Mouse (Mus musculus): ENCODE results near the gene Fbxo9. TPM values are rescaled to one million over a fixed set of nuclear protein-coding genes. Genes with fewer than 3 reads are reported as not detected.
"Not testable (repeated sequence)": the region's sequence is repeated elsewhere in the genome, so short reads cannot be mapped to it uniquely, and the experiment has no call there.

Fbxo9 gene
- polyA plus RNA-seq, 1 experiment, result 124 TPM

GRCm38 (mm10) chr9:78073713-78074340 is 35.0 kb downstream of the Fbxo9 start:
- no peak for DNase-seq (ENCODE audit: extremely low spot score in 1 of 2, low spot score in 1 of 2)

- not testable (repeated sequence) for DNase-seq (ENCODE audit: extremely low spot score in 1 of 2, low spot score in 1 of 2)
Measured at GRCm38 (mm10) chr9:78073291-78073690, 35.6 kb downstream of the Fbxo9 start.

- DNase-seq (ENCODE audit: extremely low spot score in 1 of 2, low spot score in 1 of 2), result no peak
Measured at GRCm38 (mm10) chr9:78071626-78072025, 37.2 kb downstream of the Fbxo9 start.

- no peak for DNase-seq (ENCODE audit: extremely low spot score in 1 of 2, low spot score in 1 of 2)
Measured at GRCm38 (mm10) chr9:78070496-78070895, 38.4 kb downstream of the Fbxo9 start.

- DNase-seq (ENCODE audit: extremely low spot score in 1 of 2, low spot score in 1 of 2), result no peak
Measured at GRCm38 (mm10) chr9:78064121-78064520, 44.7 kb downstream of the Fbxo9 start.

GRCm38 (mm10) chr9:78062392-78062791 is 46.5 kb downstream of the Fbxo9 start:
- DNase-seq (ENCODE audit: extremely low spot score in 1 of 2, low spot score in 1 of 2), result no peak

GRCm38 (mm10) chr9:78059525-78060120 is 49.2 kb downstream of the Fbxo9 start:
- DNase-seq (ENCODE audit: extremely low spot score in 1 of 2, low spot score in 1 of 2), result no peak

GRCm38 (mm10) chr9:78054298-78054697 is 54.6 kb downstream of the Fbxo9 start:
- no peak for DNase-seq (ENCODE audit: extremely low spot score in 1 of 2, low spot score in 1 of 2)

GRCm38 (mm10) chr9:78053821-78054220 is 55.0 kb downstream of the Fbxo9 start:
- DNase-seq (ENCODE audit: extremely low spot score in 1 of 2, low spot score in 1 of 2), result no peak

GRCm38 (mm10) chr9:78051677-78052076 is 57.2 kb downstream of the Fbxo9 start, which contains the start of gene Gcm1:
Gene Gcm1 (plus strand): TSS chr9:78051924.
- DNase-seq (ENCODE audit: extremely low spot score in 1 of 2, low spot score in 1 of 2), result no peak

- DNase-seq (ENCODE audit: extremely low spot score in 1 of 2, low spot score in 1 of 2), result no peak
Measured at GRCm38 (mm10) chr9:78050452-78050970, 58.4 kb downstream of the Fbxo9 start.

- no peak for DNase-seq (ENCODE audit: extremely low spot score in 1 of 2, low spot score in 1 of 2)
Measured at GRCm38 (mm10) chr9:78046755-78047154, 62.1 kb downstream of the Fbxo9 start.

- no peak for DNase-seq (ENCODE audit: extremely low spot score in 1 of 2, low spot score in 1 of 2)
Measured at GRCm38 (mm10) chr9:78045171-78045570, 63.7 kb downstream of the Fbxo9 start.

GRCm38 (mm10) chr9:78038755-78039489 is 69.9 kb downstream of the Fbxo9 start:
- peak; percentile 49 to 86 for DNase-seq (ENCODE audit: extremely low spot score in 1 of 2, low spot score in 1 of 2)

GRCm38 (mm10) chr9:78035831-78036230 is 73.0 kb downstream of the Fbxo9 start:
- DNase-seq (ENCODE audit: extremely low spot score in 1 of 2, low spot score in 1 of 2), result no peak

- DNase-seq (ENCODE audit: extremely low spot score in 1 of 2, low spot score in 1 of 2), result no peak
Measured at GRCm38 (mm10) chr9:78035296-78035695, 73.6 kb downstream of the Fbxo9 start.

- no peak for DNase-seq (ENCODE audit: extremely low spot score in 1 of 2, low spot score in 1 of 2)
Measured at GRCm38 (mm10) chr9:78032930-78033329, 75.9 kb downstream of the Fbxo9 start.
